Mouse (Mus musculus) liver, embryonic 16.5 days (tissue): Measurements from ENCODE around the gene Ccdc38. TPM values are rescaled to one million over a fixed set of nuclear protein-coding genes. Genes with fewer than 3 reads are reported as not detected.

Experiments
- ATAC-seq: fragments of 200-750 bp; cut with Nextera tagmentation; 2 replicates; pipeline ENCODE4 v1.8.0; 2017; ENCODE audit warnings: low read depth, mild to moderate bottlenecking, moderate number of reproducible peaks, moderate library complexity
- H3K27ac ChIP-seq: fragments of 300-500 bp; sonication (generic); 2 replicates; pipeline ENCODE4 v1.5.1; 2014; ENCODE audit warnings: mild to moderate bottlenecking, low read length
- H3K27me3 ChIP-seq: fragments of 300-500 bp; sonication (generic); 2 replicates; pipeline ENCODE4 v1.6.1; 2014; ENCODE audit warnings: low read depth, low read length, mixed read lengths; ENCODE audit not compliant: control insufficient read depth, insufficient read depth
- H3K36me3 ChIP-seq: fragments of 300-500 bp; sonication (generic); 2 replicates; pipeline ENCODE4 v1.6.1; 2014; ENCODE audit warnings: mild to moderate bottlenecking; ENCODE audit not compliant: control insufficient read depth, insufficient read depth
- H3K4me1 ChIP-seq: fragments of 300-500 bp; sonication (generic); 2 replicates; pipeline ENCODE4 v1.6.1; 2014; ENCODE audit warnings: low read depth, low read length, mixed read lengths; ENCODE audit not compliant: control insufficient read depth
- H3K4me2 ChIP-seq: fragments of 300-500 bp; sonication (generic); 2 replicates; pipeline ENCODE4 v1.6.1; 2014; ENCODE audit warnings: low read depth, low read length, mixed read lengths
- H3K4me3 ChIP-seq: fragments of 300-500 bp; sonication (generic); 2 replicates; pipeline ENCODE4 v1.5.1; 2014; ENCODE audit warnings: low read depth, mild to moderate bottlenecking, low read length
- H3K9ac ChIP-seq: fragments of 300-500 bp; sonication (generic); 2 replicates; pipeline ENCODE4 v1.6.1; 2014; ENCODE audit warnings: low read depth, low read length
- H3K9me3 ChIP-seq: fragments of 300-500 bp; sonication (generic); replicated peaks from 2 replicates; pipeline ENCODE4 v1.6.1; 2016; ENCODE audit warnings: low read length; ENCODE audit not compliant: control insufficient read depth
- WGBS: fragments of 180-500 bp; shearing (Covaris S2); extraction: QIAGEN DNeasy Blood & Tissue Kit; methylation state at CpG from one replicate; pipeline ENCODE4 v1.1.7; 2014; ENCODE audit not compliant: insufficient replicate concordance; 5-methylcytosine and 5-hydroxymethylcytosine counted together
- polyA plus RNA-seq: library from polyadenylated mRNA; unstranded; fragments of >200 nt; fragmentation: Nextera tagmentation; extraction: Ambion mirVana; gene quantifications from 2 replicates; pipeline ENCODE4 v1.2.1, GENCODE M21; 2015

The Ccdc38 gene
- polyA plus RNA-seq, 1 experiment from 2014 or later, result 0.04 TPM

DNA sequence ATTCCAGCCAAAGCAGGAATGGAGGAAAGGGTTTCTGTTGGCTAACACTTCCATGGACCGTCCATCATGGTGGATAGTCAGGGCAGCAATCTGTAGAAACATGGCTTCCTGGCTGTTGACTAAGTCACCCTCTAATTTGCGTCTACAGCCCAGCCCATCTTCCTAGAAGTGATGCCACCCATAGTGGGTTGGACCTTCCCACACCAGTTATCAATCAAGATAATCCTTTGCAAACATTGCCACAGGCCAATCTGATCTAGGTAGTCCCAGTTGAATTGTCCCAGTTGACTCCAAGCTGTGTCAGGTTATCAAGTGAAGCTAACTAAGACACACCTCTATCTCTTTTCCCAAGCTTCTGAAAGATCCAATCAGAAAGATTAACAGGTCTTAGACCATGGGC lies 21.8 kb upstream of the Ccdc38 start:
- ATAC-seq, result no peak
- no peak overlapping the region for H3K27ac ChIP-seq
- 55% methylated on average over 2 of the region's 2 CpGs for WGBS
- no peaks in the 10 kb centered on the region for H3K4me1 ChIP-seq
- no peak overlapping the region for H3K9ac ChIP-seq
- H3K36me3 ChIP-seq, result no peaks in the 10 kb centered on the region
- no peak overlapping the region for H3K4me3 ChIP-seq
- no peaks in the 10 kb centered on the region for H3K9me3 ChIP-seq
- H3K27me3 ChIP-seq, result no peaks in the 10 kb centered on the region
- H3K4me2 ChIP-seq, result no peak overlapping the region

DNA sequence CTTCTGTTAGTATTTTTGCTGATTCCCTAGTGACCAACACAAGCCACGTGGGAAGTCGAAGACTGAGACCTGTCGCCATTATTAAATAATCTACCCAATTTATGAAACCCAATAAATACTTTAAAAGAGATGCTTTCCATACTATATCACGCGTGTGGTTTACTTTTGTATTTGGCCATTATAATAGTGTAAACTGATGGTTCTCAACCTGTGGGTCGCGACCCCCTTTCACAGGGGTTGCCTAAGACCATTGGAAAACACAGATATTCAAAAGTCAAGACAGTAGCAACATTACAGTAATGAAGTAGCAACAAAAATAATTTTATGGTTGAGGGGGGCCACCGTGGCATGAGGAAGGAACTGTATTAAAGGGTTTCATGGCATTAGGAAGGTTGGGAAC lies 21.3 kb upstream of the Ccdc38 start:
- no peaks in the 10 kb centered on the region for H3K4me1 ChIP-seq
- H3K27me3 ChIP-seq, result no peaks in the 10 kb centered on the region
- no peak overlapping the region for H3K4me2 ChIP-seq
- no peaks in the 10 kb centered on the region for H3K36me3 ChIP-seq
- ATAC-seq, result no peak
- 72% methylated on average over 8 of the region's 8 CpGs for WGBS
- H3K4me3 ChIP-seq, result no peak overlapping the region
- H3K9ac ChIP-seq, result no peak overlapping the region
- H3K27ac ChIP-seq, result no peak overlapping the region
- no peaks in the 10 kb centered on the region for H3K9me3 ChIP-seq

DNA sequence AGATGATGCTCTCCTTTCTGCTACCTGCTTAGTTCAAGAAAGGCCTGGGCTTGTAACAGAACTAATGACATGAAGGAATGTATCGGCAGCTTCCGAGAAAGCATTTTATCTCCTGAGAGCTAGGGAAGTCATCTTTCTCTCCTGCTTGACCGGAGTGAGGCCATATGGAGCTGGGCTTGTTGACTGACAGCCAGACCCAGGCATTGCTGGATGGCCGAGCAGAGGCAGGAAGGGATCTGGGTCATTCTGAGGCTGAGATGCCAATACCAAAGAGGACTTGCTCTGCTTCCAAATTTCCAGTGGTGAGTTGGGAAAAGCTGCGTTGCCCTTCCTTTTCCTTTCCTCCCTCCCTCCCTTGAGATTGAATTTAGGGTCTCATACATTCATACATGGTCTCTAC lies 20.7 kb upstream of the Ccdc38 start:
- H3K27ac ChIP-seq, result no peak overlapping the region
- H3K4me2 ChIP-seq, result no peak overlapping the region
- H3K9me3 ChIP-seq, result no peaks in the 10 kb centered on the region
- WGBS, result 71% methylated on average over 5 of the region's 5 CpGs
- no peaks in the 10 kb centered on the region for H3K27me3 ChIP-seq
- no peaks in the 10 kb centered on the region for H3K4me1 ChIP-seq
- no peaks in the 10 kb centered on the region for H3K36me3 ChIP-seq
- no peak for ATAC-seq
- H3K9ac ChIP-seq, result no peak overlapping the region
- H3K4me3 ChIP-seq, result no peak overlapping the region

DNA sequence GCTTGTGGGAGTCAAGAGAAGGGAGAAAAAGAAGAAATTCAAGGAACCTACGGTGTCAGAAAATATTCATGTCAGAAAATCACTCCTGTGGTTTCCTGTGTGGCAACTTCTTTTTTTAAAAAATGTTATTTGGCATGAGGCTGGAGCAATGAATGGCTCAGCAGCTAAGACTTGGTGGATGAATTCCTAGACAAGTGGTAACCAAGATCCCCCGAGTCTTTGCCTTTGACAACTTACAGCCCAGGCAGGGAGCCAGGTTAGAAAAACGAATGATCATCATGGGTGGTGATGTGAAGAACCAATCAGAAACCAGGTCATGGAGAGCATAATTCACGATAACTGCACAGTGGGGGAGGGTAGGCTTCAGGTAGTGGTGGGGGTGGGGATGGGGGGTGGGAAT lies 19.4 kb upstream of the Ccdc38 start:
- 23% methylated on average over 4 of the region's 4 CpGs for WGBS
- no peak overlapping the region for H3K27ac ChIP-seq
- no peak overlapping the region for H3K4me3 ChIP-seq

DNA sequence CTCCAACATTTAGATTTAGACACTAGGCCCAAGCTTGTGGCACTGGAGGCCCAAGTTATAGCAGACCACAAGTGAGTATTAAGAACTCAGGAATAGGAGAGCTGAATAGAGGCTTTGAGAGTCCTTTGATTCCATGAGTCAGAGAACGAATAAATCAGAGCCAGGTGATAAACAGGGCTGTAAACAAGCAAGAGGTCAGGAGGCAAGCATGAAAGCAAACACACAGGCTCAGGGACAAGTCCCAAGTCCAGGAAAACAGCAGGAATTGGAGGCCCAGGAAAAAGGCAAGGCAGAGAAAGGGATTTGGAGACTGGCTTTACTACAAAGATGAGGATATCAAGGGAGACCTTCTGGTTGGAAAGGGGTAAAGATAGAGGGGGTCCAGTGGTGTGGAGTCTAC lies 15.1 kb upstream of the Ccdc38 start:
- H3K4me2 ChIP-seq, result no peak overlapping the region
- H3K4me3 ChIP-seq, result no peak overlapping the region
- ATAC-seq, result 0 out of 2 replicates have a peak, but pooled peaks have one; percentile 32
- H3K27me3 ChIP-seq, result no peaks in the 10 kb centered on the region
- peaks cover 2% of the 10 kb centered on the region for H3K36me3 ChIP-seq
- no peak overlapping the region for H3K9ac ChIP-seq
- no peaks in the 10 kb centered on the region for H3K9me3 ChIP-seq
- H3K4me1 ChIP-seq, result no peaks in the 10 kb centered on the region
- WGBS, result 54% methylated on average over 1 of the region's 1 CpGs
- no peak overlapping the region for H3K27ac ChIP-seq

More for the DNA sequence above, 19.4 kb upstream of the Ccdc38 start:
- no peak for ATAC-seq
- Histone ChIP-seq H3K27me3 (no peaks in the 10 kb centered on the region), H3K9ac (no peak overlapping the region), H3K4me1 (no peaks in the 10 kb centered on the region), H3K4me2 (no peak overlapping the region), H3K9me3 (no peaks in the 10 kb centered on the region), H3K36me3 (no peaks in the 10 kb centered on the region)

DNA sequence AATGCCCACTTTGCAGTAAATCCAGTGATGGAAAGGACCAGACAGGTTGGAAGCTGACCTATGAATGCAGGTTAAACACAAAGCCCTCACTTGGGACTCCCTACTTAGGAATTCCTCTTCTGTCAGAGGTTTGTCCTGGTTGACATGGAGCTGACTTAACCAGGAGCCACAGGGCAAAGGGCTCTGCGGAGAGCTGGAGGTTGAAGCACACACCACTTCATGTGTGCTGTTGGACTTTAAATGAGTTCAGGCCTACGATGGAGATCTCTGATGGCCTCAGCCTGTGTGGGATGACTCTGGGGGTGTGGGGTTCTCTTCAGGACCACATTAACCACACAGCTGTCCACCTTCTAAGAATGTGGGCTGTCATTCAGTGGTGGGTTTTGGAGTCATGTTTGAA lies 2.1 kb upstream of the Ccdc38 start:
- no peaks in the 10 kb centered on the region for H3K36me3 ChIP-seq
- H3K27me3 ChIP-seq, result no peaks in the 10 kb centered on the region
- ATAC-seq, result no peak
- H3K4me2 ChIP-seq, result peak overlapping the region; percentile 14; the same call in 1 of the 2 replicates
- peaks cover 10% of the 10 kb centered on the region for H3K4me1 ChIP-seq
- no peak overlapping the region for H3K9ac ChIP-seq
- peak overlapping the region; percentile 62 for H3K27ac ChIP-seq
- 55% methylated on average over 2 of the region's 2 CpGs for WGBS
- no peaks in the 10 kb centered on the region for H3K9me3 ChIP-seq
- H3K4me3 ChIP-seq, result no peak overlapping the region

DNA sequence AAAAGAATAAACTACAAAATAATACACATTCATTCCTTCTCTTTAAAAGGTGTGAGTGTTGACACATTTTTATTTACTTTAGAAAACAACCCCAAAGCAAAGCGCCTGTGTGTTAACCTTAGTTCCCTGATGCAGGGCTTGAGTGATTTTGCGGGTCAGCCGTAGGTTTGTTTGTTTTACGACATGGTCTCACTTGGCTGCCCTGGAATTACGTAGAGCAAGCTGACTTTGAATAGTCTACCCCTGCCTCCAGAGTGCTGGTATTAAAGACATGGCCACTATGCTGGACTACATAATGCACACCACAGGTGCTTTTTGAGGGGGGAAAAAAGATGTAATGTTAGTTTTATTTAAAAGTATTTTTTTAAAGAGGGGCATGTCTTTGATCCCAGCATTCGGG lies 1.6 kb upstream of the Ccdc38 start:
- H3K4me1 ChIP-seq, result peaks cover 10% of the 10 kb centered on the region
- peak; percentile 35; the same call in 1 of the 2 replicates for ATAC-seq
- 60% methylated on average over 6 of the region's 6 CpGs for WGBS
- H3K4me2 ChIP-seq, result no peak overlapping the region; the same call in 1 of the 2 replicates
- H3K4me3 ChIP-seq, result no peak overlapping the region
- no peaks in the 10 kb centered on the region for H3K27me3 ChIP-seq
- H3K9ac ChIP-seq, result no peak overlapping the region
- H3K9me3 ChIP-seq, result no peaks in the 10 kb centered on the region
- H3K27ac ChIP-seq, result 0 out of 2 replicates have a peak overlapping the region, but pooled peaks have one; percentile 3
- H3K36me3 ChIP-seq, result no peaks in the 10 kb centered on the region

DNA sequence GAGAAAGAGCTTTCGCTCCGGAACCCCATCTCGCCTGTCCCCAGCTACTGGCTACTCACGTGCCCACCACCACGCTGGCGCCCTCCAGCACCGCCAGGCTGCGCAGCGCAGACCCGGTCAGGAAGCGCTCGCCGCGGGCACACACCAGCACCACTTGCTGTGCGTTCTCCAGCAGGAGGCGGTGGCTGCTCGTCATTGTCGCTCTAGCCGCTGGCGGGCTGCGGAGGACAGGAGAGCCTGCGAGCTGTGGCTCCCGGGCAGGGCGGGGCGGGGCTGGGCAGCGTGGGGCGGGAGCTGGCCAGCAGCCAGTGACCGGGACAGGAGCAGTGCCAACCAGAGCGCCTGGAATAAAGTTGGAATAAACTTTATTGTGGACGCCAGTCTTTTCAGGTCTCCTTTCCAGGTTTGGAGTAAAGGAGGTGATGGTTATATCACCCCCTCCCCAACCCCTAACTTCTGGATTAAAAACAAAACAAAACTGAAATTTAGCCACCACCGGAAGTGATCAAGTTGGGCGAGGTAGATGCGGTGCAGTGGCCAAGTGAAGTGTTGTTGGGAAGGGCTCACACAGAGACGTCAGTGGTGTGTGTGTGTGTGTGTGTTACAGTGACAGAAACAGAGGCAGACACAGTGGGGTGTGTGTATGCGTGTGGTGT lies 529 bp upstream of the Ccdc38 start, which contains the start of gene Amdhd1:
Amdhd1 (minus strand) TSS at position 259 of the 656 bp plus-strand sequence.
- H3K27me3 ChIP-seq, result no peaks in the 10 kb centered on the region
- no peaks in the 10 kb centered on the region for H3K9me3 ChIP-seq
- H3K4me2 ChIP-seq, result peak within 1 kb of the TSS; percentile 55
- peaks cover 10% of the 10 kb centered on the region for H3K4me1 ChIP-seq
- peak within 1 kb of the TSS; percentile 60 for H3K4me3 ChIP-seq
- WGBS, result 2% methylated on average over 35 of the region's 35 CpGs
- peak within 1 kb of the TSS; percentile 69 for H3K27ac ChIP-seq
- peak; percentile 84 for ATAC-seq
- peak within 1 kb of the TSS; percentile 60 for H3K9ac ChIP-seq
- H3K36me3 ChIP-seq, result no peaks in the 10 kb centered on the region

DNA sequence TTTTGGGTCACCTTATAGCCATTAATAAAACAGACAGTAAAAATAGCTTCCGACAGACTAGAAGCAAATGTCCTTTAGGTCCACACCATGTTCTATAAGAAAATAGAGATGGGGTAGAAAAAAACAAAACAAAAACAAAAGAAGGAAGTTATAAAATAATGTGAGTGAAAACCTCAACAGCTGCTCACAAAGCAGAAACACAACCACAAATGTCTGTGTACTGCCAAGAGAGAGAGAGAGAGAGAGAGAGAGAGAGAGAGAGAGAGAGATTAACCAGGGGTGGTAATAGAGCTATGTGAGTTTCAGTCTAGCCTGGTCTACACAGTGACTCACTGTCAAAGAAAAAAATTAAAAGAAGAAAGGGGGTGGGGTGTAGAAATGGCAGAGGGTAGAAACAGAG lies 1.2 kb downstream of the Ccdc38 start:
- H3K9ac ChIP-seq, result no peak overlapping the region
- no peak overlapping the region for H3K4me3 ChIP-seq
- no peak overlapping the region for H3K27ac ChIP-seq
- ATAC-seq, result no peak
- no peaks in the 10 kb centered on the region for H3K9me3 ChIP-seq
- H3K4me2 ChIP-seq, result no peak overlapping the region
- 52% methylated on average over 1 of the region's 1 CpGs for WGBS
- no peaks in the 10 kb centered on the region for H3K36me3 ChIP-seq
- H3K27me3 ChIP-seq, result no peaks in the 10 kb centered on the region
- H3K4me1 ChIP-seq, result peaks cover 10% of the 10 kb centered on the region
